Mouse (Mus musculus) cerebellum, adult (tissue): ENCODE data around the gene Shroom1.

Source experiments
- ATAC-seq: cut with Nextera tagmentation; 2 replicates; pipeline ENCODE4 v1.9.2; 2017; ENCODE audit warnings: mild to moderate bottlenecking, moderate library complexity, mixed read lengths; ENCODE audit not compliant: insufficient number of reproducible peaks, low FRiP score, low TSS enrichment

The Shroom1 gene

DNA sequence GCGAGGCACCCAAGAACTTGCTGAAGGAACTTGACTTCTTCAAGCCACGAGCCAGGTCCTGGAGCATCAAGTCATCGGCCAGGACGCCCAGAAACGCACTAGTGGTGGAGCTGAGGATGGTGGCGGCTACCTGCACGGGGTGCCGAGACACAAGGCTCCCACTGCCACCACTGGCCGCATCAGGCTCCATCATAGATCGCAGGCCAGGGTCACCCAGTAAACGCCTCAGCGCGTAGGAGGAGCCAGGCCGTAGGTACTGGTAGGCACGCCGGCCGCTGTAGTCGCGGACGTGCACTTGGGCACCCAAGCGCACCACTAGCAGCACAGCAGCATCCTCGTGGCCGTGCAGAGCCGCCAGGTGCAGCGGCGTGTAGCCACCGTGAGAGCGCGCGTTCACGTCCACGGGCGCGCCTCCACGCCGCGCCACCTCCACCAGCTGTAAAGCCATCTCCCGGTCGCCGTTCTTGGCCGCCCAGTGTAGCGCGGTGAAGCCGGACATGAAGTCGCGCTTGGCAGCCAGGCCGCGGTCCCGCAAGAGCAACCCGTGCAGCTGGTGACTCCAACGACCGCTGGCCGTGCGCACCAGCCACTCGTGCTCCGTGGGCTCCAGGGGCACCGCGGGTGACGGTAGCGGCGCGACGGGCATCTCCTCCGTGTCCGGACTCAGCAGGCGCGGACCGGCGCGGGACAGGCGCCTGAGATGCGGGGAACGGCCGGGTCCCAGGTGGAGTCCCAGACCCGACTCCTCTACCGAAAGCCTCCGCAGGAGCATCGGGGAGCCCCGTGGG lies 21.6 kb downstream of the Shroom1 start:
- ATAC-seq, result peak; percentile 24; the same call in 1 of the 2 replicates

- peak; percentile 38; the same call in 1 of the 2 replicates for ATAC-seq
Observed at GRCm38 (mm10) chr11:53479171-53479782, 22.3 kb downstream of the Shroom1 start.

DNA sequence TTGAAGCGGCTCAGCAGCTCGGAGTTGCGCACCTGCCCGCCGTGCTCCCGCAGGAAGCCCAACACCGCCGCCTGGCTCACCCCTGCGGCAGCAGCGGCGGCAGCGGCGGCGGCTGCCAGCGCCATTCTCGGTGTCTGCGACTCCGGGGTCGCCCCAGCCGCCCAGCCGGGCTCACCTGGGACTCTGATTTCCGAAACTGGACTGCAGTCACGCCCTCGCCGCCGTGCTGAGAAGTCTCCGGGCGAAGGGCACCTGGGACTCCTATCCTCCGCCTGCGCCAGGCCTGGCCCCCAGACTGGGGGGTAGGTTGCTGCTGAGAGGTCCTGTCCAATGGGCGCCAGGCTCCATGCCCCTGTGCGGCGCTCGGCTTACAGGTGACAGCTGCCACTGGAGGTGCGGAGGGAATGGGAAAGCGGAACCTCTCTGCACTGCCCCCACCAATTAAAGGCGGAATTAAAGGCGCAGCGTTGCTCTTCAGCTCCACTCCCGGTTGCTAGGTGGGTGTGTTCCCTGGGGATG lies 22.8 kb downstream of the Shroom1 start, which contains the start of the genes Gm9945 and Sowaha:
Gene Gm9945, plus strand, starts transcription at position 384 of the 519 bp plus-strand sequence.
Gene Sowaha, minus strand, starts transcription at position 492 of the 519 bp plus-strand sequence.
- ATAC-seq, result peak; percentile 79; the same call in 1 of the 2 replicates

GRCm38 (mm10) chr11:53481088-53481730 lies 24.2 kb downstream of the Shroom1 start:
- no peak for ATAC-seq

DNA sequence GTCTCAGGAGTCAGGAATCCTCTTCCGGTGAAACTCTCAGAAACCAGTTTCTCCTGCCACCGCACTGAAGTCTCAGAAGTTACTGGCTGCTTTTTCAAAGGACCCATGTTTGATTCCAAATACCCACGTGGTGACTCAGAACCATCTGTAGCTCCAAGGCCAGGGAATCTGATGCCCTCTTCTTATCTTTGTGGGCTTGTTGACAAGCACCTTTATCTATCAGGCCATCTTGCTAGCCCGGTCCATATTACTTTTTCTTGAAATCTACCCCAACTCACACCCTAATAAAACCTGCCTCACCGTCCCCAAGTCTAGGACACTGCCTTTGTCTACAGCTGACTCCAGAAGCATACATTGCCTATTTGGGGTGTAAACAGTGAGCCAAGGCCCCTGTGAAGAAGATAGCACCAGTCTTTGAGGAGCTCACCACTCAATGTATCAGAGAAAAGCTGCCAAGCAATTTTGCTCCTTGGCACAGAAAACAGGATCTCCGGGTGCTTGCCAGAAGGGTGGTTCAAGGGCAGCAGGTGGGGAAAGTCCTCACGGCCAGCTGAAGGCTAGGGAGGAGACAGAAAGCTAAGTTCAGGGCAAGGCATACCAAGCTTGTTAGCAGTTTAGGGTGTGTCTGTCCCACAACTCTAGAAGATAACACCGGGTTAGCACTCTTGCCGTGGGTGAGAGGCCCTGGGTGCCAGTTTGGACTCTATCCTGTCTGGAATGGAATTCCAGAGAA lies 26.3 kb downstream of the Shroom1 start:
- no peak for ATAC-seq

- no peak for ATAC-seq
Observed at GRCm38 (mm10) chr11:53485719-53486118, 28.7 kb downstream of the Shroom1 start.

- no peak for ATAC-seq
Observed at GRCm38 (mm10) chr11:53486351-53486750, 29.3 kb downstream of the Shroom1 start.

- ATAC-seq, result peak; percentile 80
Observed at GRCm38 (mm10) chr11:53486822-53487594, 30.0 kb downstream of the Shroom1 start.

DNA sequence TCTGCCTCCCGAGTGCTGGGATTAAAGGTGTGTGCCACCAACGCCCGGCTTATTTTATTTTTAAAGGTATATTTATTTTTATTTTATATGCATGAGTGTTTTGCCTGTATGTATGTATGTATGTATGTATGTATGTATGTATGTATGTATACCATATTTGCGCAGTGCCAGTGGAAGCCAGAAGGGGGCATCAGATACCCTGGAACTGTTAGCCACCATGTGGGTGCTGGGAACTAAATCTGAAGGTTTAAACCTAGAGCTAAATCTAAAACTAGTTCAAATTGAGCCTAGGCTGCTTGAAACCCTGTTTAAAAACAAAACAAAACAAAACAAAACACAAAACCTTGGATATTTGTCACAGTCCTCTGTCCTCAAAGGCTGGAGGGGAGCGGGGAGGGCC lies 32.0 kb downstream of the Shroom1 start:
- no peak for ATAC-seq

- ATAC-seq, result no peak
Observed at GRCm38 (mm10) chr11:53489421-53489820, 32.4 kb downstream of the Shroom1 start.

GRCm38 (mm10) chr11:53491954-53492401 lies 35.0 kb downstream of the Shroom1 start:
- no peak for ATAC-seq

DNA sequence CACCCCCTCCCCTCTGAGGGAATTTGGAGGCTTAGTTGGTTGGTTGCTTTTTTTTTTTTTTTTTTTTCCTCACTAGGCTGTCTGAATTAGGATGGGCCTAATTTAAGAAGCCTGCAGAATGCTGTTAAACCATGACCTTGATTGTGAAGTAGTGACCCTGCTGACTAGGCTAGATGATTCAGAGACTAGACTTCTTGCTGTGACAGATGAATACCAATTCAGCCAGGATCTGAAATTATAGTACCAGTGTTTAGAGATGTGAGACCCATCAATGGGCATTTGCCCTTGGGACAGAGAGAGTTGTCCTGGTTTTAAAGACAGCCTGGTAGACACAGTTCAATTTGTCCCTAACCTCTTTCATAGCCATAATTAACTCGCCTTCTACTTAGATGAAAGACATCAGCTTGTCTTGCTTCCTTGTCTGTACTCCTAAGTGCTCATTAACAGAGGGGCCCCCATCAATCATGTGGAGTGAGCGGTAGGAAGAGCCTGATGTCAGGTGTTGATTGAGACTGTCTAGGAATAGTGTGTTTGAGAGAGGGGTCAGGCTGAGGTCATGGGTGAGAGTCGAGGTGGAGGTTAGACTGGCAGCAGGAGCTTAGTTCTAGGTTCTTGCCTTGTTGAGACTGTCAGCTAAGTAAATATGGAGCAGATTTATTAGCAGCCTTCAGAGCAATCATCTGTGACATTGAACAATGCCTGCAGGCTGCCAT lies 36.4 kb downstream of the Shroom1 start:
- ATAC-seq, result no peak

DNA sequence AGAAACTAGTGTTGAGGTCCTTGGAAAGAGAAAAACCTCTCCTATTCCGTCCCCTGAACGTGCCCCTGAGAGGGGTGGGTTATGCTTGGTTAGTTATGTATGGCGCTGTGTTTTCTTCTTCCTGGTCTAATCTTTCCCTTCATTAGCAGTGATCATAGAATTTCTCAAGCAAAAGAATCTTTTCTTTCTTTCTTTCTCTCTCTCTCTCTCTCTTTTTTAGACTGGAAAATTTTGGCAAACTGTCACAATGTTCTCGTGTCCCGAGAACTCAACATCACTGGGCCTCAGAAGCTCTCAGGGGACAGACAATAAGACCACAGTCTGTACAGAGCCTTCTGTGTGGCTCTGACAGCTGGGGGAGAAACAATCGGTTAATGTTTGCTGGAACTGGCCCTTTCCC lies 38.4 kb downstream of the Shroom1 start:
- no peak for ATAC-seq

- no peak for ATAC-seq
Observed at GRCm38 (mm10) chr11:53496946-53497345, 39.9 kb downstream of the Shroom1 start.

DNA sequence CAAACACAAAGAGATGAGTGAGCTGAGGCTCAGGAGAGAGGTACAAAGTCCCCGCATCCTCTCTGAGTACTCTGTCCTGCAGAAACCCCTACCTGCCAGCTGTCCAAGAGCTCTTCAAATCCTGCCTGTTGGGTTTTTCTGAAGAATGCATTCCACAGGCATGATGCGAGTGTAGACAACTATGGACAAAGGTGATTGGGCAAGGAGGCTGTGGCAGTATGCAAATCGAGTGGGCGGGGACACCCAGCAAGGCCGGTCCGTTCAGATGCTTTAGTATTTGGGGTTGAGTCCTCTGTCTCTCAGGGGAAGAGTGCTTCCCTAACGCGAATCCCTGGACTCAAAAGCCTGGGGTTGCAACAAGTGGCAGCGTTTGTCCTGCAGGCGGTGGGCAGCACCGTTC lies 43.6 kb downstream of the Shroom1 start:
- ATAC-seq, result no peak

DNA sequence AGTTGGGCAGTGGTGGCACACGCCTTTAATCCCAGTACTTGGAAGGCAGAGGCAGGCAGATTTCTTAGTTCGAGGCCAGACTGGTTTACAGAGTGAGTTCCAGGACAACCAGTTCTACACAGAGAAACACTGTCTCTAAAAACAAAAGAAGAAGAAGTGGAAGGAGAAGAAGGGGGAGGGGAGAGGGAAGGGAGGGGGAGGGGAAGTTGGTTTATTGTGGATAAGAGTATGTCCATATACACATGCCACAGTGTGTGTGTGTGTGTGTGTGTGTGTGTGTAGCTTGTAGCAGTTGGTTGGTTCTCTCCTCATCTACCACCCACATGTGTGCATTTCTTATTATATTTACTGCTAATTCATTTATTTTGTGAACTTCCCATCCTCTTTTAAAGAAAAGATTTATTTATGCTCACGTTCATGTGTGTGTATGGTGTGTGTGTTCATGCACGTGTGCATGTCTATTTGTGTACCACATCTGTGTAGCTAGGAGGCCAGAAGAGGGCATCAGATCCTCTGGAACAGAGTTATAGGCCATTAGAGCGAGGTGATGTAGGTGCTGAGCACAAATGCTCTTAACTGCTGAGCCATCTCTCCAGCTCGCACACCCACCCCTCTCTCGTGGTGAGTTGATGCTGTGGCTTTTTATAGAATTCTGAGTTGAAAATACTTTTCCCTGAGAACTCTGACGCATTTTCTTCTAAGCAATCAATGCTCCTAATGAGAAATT lies 45.2 kb downstream of the Shroom1 start:
- no peak for ATAC-seq

GRCm38 (mm10) chr11:53503738-53504137 lies 46.7 kb downstream of the Shroom1 start:
- no peak for ATAC-seq

- no peak for ATAC-seq
Observed at GRCm38 (mm10) chr11:53504376-53504775, 47.4 kb downstream of the Shroom1 start.
